Mouse (Mus musculus): ENCODE results near the gene Crybg3.

Crybg3 gene

DNA sequence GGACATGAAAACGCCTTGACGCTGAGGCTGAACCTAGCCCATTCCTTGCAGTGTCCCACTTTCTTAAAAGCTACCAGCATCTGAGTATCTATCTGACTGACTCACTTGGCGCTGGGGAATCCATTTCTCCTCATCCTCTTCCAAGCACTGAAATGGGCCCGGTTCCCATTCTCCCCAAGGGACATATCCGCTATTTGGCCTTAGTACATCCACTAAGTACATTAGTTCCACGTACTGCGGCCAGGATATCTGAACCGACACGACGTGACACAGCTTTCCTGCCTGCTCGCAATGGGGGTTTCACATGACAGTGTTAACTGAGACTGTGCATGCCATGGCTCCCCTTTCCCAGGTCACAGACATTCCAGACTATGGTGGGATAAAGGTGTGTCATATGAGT lies 66.4 kb downstream of the Crybg3 start:
- peak in 1 of 2 experiments; percentile 32 for DNase-seq (ENCODE audit: low spot score in 2 of 2)

DNA sequence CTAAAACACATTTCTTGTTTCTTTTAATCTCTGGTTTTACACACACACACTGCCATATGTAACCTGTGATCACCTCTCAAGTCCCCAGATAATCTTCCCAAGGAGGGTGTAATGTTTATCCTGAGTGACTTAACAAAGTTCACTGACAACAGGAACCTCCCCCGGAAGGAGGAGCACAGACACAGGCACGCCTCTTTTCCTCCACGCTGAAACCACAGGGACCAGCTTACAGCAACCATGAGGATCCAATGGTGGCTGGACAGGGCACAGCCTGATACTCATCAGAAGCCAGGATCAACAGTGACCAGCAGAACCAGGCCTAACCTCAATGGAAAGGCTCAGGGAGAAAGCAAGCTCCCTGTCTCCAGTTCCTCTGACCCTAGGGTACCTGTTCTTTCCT lies 68.2 kb downstream of the Crybg3 start:
- no peak for DNase-seq (ENCODE audit: low spot score in 2 of 2)

DNA sequence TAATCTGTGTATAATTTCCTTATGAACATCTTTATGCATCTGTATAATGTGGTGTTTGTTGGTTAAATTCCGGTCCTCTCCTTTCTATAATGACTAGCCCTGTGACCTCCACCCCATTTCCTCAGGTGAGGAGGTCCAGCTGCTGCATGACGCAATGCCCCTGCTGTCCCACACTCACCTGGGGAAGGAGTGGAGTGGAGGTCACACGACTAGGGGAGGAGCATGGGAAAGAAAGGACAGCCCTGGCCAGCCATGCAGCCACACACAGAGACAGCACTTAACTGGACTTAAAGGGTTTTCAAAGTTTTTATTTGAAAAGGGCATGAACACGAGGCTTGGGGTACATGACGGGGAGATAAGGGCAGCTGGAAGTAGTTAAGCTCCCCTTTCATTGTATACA lies 69.5 kb downstream of the Crybg3 start:
- no peak for DNase-seq (ENCODE audit: low spot score in 2 of 2)

DNA sequence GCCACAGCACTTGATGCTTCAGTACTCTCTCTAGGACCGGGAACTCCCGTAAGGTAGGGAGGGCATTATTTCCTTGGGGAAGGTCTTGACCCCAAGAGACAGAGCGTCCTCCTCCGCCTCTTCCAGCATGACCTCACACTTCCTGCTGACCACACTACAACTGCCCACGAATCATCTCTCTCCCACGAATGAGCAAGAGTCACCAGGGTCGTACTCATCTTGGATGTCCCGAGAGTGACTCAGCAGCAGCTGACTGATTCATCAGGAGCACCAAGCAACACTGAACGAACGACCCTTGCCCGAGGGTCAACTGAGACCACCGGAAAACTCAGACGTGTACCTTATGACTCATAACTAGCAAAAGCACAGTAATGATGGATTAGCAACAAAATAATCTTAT lies 71.2 kb downstream of the Crybg3 start:
- no peak for DNase-seq (ENCODE audit: low spot score in 2 of 2)

DNA sequence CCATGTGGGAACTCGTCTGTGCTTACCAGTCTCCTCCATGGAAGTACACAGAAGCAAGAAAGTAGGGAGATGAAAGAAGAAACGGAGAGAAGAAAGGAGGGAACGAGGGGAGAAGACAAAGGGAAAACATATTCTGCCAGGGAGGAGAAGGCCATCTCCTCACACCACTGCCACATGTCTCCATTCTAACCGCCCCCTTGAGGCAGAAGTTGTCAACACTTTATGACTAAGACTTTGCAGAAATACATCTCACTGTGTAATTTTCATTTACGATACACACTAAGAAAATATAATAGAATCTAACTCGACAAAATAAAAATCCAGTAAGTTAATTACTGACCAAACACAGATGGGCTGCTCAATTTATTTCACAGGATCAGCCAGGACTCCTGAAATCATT lies 73.8 kb downstream of the Crybg3 start:
- DNase-seq (ENCODE audit: low spot score in 2 of 2) = no peak

DNA sequence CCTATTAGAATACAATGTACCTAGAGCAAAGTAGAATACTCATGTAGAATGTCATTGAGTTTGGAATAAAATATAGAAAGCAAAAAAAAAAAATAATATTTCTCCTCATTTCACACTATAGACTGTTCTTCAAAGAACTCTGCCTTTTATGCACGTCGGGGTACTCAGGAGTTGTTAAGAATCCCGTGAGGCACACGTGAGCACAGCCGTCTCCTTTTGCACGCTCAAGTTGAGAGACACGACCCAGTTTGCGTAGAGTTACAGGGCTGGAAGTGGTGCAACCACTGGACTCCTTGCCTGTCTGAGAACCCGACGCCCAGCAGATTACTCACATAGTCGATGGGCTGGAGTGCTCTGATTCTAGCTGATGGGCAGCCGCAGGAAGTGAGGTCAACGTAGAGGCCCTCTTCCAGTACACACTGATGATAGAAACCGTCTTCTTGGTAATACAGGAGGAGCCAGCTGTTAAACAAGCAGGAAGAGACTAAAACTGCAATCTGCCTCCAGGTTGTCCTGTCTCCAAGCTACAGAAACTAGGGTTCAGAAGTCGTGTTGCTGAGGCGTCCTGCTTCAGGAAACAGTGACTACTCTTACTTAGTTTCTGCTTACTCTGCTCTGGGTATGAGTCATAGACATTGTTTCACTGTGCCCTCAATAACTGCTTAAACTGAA lies 78.9 kb downstream of the Crybg3 start:
- no peak for DNase-seq (ENCODE audit: low spot score in 2 of 2)

DNA sequence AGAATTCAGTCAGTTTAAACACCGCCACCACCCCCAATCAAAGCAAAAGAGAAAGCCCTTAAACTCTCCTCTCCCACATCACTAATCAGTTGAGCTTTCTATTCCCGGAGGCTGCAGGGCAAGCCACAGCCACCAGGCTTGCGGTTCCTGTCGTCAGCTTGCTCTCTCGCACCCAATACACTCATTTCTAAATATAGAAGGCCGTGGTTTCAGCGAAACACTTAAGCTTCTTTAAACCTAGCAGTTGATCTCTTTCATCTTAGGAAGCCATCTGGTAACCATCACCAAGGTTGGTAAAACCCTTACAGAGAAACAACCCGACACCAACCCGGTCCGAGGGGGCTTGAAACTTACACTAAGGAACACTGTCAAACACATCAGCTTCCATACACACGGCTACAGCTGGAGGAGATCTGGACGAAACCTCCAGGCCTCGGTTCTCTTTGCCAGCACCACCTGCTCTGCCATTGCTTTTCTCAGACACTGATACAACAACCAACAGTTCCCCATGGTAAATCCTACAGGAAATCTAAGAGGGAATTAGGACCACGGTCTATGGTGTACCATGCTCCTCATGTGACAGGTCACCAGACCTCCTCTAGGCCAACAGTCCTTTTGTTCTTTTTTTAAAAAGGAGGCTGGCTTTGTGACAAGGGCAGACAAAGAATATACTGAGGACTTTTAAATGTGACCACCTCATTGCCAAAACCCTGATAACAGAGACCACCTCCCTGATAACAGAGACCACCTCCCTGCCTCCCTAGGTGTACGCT lies 83.1 kb downstream of the Crybg3 start:
- no peak for DNase-seq (ENCODE audit: low spot score in 2 of 2)

DNA sequence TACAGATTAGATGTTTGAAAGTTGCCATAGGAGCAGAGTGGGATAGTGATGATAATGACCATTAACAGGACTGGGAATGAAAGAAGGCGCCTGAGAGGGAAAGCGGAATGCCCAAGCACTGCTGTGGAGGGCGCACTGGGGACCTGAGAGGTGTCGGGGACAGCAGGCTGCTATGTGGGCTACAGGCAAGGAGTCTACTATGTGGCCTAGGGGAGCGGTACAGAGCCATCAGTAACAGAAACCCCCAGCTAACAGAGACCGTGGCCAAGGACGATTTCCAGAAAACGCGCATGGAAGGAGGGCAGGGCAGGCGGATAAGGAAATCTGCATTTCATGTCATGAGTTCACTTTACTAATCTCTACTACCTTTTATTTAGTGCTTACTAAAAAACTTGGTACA lies 83.8 kb downstream of the Crybg3 start:
- DNase-seq (ENCODE audit: low spot score in 2 of 2) = no peak

DNA sequence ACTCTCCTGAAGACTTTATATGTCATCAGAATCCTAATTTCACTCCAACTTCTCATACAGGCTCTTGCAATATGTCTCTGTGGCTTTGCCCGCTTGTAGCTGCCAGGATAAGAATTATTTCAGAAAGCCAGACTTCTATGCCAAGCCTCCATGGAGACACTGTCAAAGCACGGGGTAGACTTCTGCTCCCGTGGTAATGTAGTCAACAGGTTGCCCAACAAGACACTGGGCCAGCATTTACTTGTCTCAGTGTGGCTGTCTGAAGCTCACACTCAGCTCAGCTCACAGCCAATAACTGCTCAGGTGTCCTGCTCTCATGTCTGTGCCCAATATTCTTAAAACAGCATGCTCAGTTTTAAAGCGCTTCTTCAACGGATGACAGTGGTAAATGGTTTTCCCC lies 85.6 kb downstream of the Crybg3 start:
- DNase-seq (ENCODE audit: low spot score in 2 of 2) = no peak

DNA sequence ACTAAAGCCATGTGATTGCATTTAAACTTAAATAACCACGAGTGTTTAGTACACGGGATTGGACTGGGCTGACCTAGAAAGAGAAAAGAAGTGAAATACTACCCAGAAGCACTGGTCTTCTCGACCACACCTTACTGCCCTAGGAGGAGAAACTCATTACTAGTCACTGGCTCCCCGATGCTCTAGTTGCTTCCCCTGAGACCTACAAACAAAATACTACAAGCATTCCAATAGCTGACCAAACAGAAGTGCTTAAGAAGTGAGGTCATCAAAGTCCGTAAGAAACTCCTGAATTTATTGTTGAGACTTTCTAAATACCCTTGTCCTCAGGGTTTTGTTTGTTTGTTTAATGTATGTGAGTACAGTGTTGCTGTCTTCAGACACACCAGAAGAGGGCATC lies 90.9 kb downstream of the Crybg3 start:
- DNase-seq (ENCODE audit: low spot score in 2 of 2) = no peak

DNA sequence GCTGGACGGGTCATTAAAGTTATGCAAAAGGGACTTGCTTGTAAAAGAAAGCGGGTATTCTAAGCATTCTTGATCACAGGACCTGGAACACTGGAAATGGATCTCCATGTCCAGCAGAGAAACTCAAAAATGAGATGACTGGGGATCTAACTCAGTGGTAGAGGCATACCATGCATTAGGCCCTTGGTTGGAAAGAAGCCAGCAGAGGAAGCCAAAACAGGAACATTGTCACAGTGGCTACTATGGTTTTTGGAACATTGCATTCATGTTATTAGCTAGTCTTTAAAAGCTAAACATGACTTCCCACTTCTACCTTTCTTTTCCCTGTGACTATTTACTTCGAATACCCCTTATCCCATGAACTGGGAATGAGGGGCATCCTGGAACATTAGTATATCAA lies 101.6 kb downstream of the Crybg3 start:
- no peak for DNase-seq (ENCODE audit: low spot score in 2 of 2)

DNA sequence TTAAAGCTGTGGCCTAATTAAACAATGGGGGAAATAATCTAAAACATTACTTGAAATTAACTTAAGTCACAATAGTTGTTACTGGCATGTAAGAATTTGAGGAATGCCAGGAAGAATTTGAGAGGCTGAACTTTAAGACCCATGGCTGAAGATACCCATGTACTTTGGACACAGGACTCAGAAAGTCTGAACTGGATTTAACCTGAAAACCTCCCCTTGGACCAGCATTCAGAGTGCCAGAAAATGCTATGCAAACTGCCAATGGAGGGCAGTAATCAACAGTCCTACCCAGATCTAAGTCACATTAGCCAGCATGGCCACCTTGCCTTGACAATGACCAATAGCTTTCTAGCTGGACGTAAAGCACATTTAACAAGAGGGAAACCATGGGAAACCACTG lies 102.8 kb downstream of the Crybg3 start:
- DNase-seq (ENCODE audit: low spot score in 2 of 2) = no peak

DNA sequence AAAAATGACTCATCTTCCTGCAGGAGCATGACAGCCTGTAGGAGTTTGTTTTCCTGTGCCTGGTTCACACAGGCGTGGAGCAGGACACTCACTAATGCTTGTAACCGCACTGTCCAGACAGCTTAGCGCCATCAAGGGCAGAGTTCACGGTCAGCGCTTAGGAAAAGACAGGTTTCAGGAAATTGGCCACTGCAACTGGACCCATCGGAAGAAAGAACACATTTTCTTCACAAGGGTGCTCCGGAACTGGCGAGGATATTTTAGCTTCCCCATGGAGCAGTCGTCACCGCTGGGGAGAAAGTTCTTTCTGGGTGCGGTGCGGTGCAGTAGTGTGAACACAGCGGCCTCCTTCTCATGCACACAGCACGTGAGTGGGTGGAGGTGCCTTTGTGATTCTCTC lies 107.6 kb downstream of the Crybg3 start:
- DNase-seq (ENCODE audit: low spot score in 2 of 2) = no peak

DNA sequence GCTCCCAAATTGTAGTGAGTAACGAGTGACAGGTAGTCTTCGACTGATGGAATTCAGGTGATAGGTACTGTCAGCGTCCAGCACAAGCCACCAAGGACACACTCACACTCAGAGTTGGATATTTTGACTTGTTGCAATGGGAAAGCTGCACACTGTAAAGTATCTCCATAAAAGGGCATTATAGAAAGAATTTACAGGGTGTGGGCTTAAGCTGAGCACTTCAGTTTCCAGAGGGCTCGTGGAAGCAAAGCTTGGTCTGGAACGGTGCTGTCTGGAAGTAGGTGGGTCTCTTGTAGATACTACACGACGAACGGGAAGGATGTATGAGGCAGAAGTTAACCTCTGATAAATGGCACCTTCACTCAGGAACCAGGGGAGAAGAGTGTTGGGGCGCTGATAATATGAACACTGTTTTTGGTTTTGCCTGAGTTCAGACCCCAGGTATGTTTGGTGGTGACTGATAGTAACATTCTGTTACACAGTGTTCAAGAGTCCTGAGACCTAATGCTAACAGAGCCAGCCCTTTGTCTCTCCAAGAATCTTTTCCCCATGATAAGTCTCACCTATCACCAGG lies 112.7 kb downstream of the Crybg3 start:
- DNase-seq (ENCODE audit: low spot score in 2 of 2) = no peak

DNA sequence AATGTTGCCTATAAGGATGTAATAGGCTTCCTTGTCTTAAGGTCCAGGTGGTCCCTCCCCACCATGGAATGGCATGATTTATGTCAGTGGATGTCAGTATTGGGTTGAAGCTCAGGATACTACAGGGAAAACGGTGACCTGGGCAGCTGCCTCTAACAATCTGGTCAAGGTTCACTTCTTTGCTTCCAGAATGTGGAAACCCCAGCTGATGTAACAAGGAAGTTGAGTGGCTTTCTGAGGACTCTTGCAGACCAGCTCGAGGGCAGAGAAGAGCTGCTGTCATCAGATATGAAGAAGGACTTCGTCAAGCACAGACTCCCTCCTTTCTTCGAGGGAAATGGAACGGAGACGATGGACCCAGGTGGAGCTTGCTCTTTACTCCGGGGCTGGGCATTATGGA lies 113.5 kb downstream of the Crybg3 start:
- DNase-seq (ENCODE audit: low spot score in 2 of 2) = no peak

DNA sequence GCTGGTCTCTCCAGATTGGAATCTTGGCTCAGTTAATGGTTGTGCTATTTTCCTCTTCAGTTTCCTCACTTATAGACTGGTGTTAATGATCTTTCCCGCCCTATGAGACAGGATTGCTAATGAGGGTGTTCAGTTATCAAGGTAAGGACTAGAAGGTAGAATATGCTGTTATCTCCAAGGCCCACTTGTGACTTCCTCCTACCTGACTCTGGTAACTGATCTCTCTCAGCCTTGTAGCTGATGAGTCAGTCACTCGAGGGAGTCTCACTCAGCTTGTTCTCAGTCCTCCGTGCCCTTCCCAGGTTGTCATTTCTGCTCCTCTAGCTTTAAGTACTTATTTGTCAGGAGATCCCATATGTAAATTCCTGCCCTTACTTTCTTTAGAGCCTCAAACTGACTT lies 122.8 kb downstream of the Crybg3 start:
- DNase-seq (ENCODE audit: low spot score in 2 of 2) = no peak

DNA sequence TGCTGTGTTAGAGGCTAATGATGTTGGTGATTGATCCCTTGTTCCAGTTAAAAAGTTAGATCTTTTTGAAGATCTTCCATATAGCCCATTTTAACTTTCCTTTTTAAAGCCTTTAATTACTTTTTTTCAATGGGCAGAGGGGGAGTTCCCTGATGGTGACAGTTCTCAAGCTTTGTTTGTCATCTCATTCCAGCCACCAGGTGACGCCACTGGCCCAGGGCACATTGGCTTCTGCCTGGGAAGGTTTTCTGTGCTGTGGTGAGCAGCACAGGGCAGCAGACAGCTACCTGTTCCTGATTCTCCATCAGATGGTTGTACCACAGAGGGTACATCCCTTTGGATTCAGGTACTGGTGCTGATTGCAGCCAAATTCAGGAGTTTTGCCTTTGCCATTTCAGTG lies 126.0 kb downstream of the Crybg3 start:
- peak; percentile 56 to 59 for DNase-seq (ENCODE audit: low spot score in 2 of 2)

DNA sequence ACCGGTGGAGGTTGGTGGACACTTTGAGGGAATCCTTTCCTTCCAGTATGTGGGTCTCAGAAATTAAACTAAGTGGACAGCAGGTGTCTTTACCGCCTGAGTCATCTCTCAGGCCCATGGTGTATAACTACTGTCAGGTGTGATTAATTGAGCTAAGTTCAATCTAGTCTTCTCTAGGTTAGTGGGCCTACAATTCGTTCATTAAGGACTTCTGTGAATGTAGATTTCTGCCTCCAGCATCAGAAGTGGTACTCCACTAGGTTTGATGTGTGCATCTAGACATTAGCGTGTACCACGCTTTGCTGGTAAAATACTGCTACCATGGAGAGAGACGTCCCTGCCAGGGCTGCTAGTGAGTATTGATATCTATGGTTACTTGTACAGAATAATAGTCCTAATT lies 128.2 kb downstream of the Crybg3 start:
- no peak for DNase-seq (ENCODE audit: low spot score in 2 of 2)

DNA sequence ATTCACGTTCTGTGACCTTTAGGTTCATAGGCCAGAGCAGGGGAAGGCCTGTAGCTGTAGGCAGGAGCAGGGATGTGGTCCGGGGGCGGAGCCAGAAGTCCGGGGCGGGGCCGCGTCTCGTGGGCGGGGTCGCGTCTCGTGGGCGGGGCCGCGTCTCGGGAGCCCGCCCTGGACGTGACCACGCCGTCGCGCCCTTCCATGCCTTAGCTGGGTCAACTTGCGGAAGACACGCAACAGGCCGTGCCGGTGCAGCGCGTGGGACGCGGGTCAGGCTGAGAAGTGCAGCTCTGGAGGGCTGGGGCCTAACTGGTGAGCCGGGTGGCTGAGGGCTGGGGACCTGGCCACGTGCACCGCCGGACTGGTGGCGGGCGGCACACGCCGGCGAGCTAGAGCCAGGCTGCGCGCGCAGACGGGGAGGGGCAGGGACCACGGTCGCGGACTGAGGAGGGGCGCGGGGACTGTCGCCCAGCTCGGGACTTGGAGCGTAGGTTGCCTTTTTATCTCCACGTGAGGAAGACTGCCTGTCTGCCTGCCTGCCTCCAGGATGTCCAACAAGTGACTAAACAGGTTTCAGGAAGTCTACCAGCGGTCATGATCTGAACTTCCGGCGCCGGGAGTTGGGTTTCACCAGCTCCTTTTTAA lies 129.0 kb downstream of the Crybg3 start, which contains the start of gene Riox2:
Riox2 (plus strand) TSS at position 139 of the 642 bp plus-strand sequence.
- DNase-seq (ENCODE audit: low spot score in 2 of 2) = peak; percentile 71 to 81

DNA sequence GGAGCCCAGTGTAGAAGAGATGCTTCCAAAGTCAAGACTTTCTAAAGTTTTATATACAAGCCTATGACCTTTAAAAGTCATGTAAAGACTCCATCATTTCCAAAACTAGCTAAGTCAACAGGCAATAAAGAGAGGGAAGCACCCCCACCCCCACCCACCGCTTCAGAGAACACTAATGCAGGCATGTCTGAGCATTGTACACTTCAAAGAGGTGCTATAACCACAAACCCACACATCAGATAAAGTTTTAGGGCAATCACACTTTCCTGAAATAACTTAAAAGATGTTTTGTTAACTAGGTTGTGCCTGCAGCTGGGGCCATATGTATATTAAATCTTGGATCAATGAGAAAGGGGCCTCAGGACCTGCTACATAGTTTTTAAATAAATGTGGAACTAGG lies 130.9 kb downstream of the Crybg3 start:
- DNase-seq (ENCODE audit: low spot score in 2 of 2) = no peak

DNA sequence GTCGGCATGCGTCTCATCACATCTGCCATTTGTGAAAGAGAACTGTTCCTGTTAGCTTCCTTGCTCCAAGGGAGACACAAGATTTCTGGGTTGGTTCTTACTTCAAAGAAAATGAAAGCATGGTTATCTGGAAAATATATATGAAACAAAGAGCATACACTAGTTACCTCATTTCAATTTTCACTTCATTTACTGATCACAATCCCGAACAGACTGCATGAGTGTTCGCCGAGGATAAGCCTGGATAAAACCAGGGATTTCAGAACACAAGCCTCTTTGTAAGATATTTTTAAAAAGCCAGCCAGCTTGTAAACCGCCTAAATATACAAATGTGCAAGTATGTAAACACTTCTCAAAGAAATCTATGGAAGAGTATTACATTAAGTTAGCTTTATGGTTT lies 136.8 kb downstream of the Crybg3 start:
- DNase-seq (ENCODE audit: low spot score in 2 of 2) = no peak

DNA sequence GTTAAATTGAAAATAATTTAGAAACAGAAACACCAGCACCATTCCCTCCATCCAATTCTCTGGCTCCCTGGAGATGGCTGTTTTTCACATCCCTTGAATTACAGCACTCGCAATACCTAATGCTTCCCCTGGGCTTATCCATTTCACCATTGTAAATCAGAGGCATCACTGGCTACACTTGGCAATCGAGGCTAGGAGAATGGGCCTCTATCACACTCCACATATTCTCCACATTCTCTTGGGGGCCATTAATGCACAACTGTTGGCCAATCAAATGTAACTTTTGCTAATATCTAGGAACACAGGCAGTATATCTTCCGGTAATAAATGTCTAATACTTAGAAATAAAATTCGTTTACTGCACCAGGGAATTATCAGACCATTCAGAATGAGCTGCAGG lies 137.2 kb downstream of the Crybg3 start:
- DNase-seq (ENCODE audit: low spot score in 2 of 2) = no peak
